Mouse (Mus musculus): ENCODE results near the gene Swsap1.

The Swsap1 gene

GRCm38 (mm10) chr9:21963417-21963816 lies 7.9 kb downstream of the Swsap1 start, which contains the start of gene Epor:
Gene Epor, minus strand, starts transcription at chr9:21963506.
- no peak for DNase-seq (ENCODE audit: low spot score)

- no peak for DNase-seq (ENCODE audit: low spot score)
Observed at GRCm38 (mm10) chr9:21968883-21969282, 13.3 kb downstream of the Swsap1 start.

GRCm38 (mm10) chr9:21969304-21969703 lies 13.7 kb downstream of the Swsap1 start:
- no peak for DNase-seq (ENCODE audit: low spot score)

- no peak for DNase-seq (ENCODE audit: low spot score)
Observed at GRCm38 (mm10) chr9:21976626-21977175, 21.1 kb downstream of the Swsap1 start.

- no peak for DNase-seq (ENCODE audit: low spot score)
Observed at GRCm38 (mm10) chr9:21977331-21977730, 21.8 kb downstream of the Swsap1 start.

- DNase-seq (ENCODE audit: low spot score) = no peak
Observed at GRCm38 (mm10) chr9:21977972-21978371, 22.4 kb downstream of the Swsap1 start.

- no peak for DNase-seq (ENCODE audit: low spot score)
Observed at GRCm38 (mm10) chr9:21978398-21979128, 23.0 kb downstream of the Swsap1 start.

GRCm38 (mm10) chr9:21983911-21984310 lies 28.4 kb downstream of the Swsap1 start:
- no peak for DNase-seq (ENCODE audit: low spot score)

- no peak for DNase-seq (ENCODE audit: low spot score)
Observed at GRCm38 (mm10) chr9:21987592-21988342, 32.2 kb downstream of the Swsap1 start.

GRCm38 (mm10) chr9:21988421-21989101 lies 33.0 kb downstream of the Swsap1 start:
- peak; percentile 14 for DNase-seq (ENCODE audit: low spot score)

- peak; percentile 61 for DNase-seq (ENCODE audit: low spot score)
Observed at GRCm38 (mm10) chr9:21989230-21990110, 33.9 kb downstream of the Swsap1 start, which contains the start of gene Rgl3. Gene Rgl3, minus strand, starts transcription at chr9:21989446.

- no peak for DNase-seq (ENCODE audit: low spot score)
Observed at GRCm38 (mm10) chr9:21992227-21992626, 36.7 kb downstream of the Swsap1 start.

- DNase-seq (ENCODE audit: low spot score) = no peak
Observed at GRCm38 (mm10) chr9:21996178-21996867, 40.8 kb downstream of the Swsap1 start.

- DNase-seq (ENCODE audit: low spot score) = no peak
Observed at GRCm38 (mm10) chr9:22000296-22000695, 44.7 kb downstream of the Swsap1 start.

GRCm38 (mm10) chr9:22001633-22002032 lies 46.1 kb downstream of the Swsap1 start:
- no peak for DNase-seq (ENCODE audit: low spot score)

GRCm38 (mm10) chr9:22002194-22003162 lies 46.9 kb downstream of the Swsap1 start, which contains the start of the genes Ccdc151 and Prkcsh:
Gene Ccdc151, minus strand, starts transcription at chr9:22002634.
Gene Prkcsh, plus strand, starts transcription at chr9:22002806.
- DNase-seq (ENCODE audit: low spot score) = peak; percentile 97

GRCm38 (mm10) chr9:22003163-22003554 lies 47.6 kb downstream of the Swsap1 start:
- no peak for DNase-seq (ENCODE audit: low spot score)

GRCm38 (mm10) chr9:22004546-22004945 lies 49.0 kb downstream of the Swsap1 start:
- no peak for DNase-seq (ENCODE audit: low spot score)
